Mouse (Mus musculus) erythroid progenitor cell, adult 5-6 weeks (primary cell): ENCODE results near the gene Rbpjl. TPM values are rescaled to one million over a fixed set of nuclear protein-coding genes. Genes with fewer than 3 reads are reported as not detected.

Source experiments
- ATAC-seq: replicated peaks from 2 replicates; pipeline ENCODE4 v1.8.0; 2016; ENCODE audit warnings: moderate number of reproducible peaks, mild to moderate bottlenecking, moderate TSS enrichment, inconsistent platforms; ENCODE audit not compliant: poor library complexity, low FRiP score, severe bottlenecking
- total RNA-seq, 2 experiments: library from RNA; stranded (forward) in 1 of 2; stranded (reverse) in 1 of 2; fragments of 150-400 nt in 1 of 2; fragments of 186-747, 209-891 nt in 1 of 2; gene quantifications; 2 replicates each; pipeline versions ENCODE4 v1.2.3 to v1.2.4; 2015 to 2017; ENCODE audit warnings: low replicate concordance in 2 of 2

Rbpjl gene
- total RNA-seq, 2 experiments from 2014 or later = not detected

DNA sequence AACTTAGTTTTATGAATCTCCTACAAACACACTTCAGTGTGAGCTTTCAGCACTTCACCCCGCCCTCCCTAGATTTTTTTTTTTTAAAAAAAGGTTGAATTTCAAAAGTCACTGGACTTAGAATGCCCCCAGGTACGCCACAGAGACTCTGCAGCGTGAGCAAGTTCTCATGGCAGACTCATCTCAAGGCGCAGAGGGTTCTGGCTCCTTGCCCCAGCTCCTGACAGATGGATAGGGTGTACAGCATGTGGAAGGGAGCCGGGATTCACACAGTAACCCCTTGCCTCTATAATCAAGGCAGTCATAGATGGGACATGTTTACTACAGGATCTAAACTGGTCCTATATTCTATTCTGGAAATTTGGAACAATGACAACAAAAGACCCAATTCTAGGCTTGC, 22.5 kb downstream of the Rbpjl start:
- no peak for ATAC-seq

DNA sequence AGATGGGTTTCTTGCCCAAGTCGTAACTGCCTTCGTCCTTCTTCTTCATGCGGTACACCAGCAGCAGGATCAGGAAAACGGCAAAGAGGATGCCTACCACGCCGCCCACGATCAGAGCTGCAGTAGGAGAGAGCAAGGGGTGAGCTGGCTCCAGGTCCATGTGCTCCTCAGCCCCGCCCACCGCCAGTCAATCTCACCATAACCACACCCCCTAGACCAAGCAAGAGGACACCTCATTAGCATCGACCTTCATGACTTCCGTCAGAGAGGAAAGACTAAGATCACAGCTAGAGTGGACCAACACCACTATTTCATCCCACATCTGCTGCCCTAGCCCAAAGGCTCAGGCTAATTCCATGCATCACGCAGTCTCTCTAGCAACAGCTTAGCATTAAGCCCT, 23.2 kb downstream of the Rbpjl start:
- ATAC-seq = no peak

DNA sequence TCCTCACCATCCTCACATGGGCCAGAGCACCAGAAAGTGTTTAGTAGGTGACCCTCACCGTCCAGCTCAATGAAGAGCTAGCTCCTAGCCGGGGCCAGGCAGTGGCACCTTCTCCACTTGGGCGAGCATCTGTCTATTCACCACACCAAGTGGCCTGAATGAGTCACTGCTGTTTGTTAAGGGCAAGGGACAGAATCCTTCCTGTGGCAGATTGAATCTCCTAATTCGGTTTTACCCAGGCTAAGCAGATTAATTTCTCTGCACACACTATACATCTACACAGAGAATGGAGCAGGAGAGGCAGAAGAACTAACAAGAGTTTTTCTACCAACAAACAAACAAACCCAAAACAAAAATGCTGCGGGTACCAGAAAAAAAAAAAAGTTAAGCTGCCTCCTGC, 24.0 kb downstream of the Rbpjl start:
- no peak for ATAC-seq

DNA sequence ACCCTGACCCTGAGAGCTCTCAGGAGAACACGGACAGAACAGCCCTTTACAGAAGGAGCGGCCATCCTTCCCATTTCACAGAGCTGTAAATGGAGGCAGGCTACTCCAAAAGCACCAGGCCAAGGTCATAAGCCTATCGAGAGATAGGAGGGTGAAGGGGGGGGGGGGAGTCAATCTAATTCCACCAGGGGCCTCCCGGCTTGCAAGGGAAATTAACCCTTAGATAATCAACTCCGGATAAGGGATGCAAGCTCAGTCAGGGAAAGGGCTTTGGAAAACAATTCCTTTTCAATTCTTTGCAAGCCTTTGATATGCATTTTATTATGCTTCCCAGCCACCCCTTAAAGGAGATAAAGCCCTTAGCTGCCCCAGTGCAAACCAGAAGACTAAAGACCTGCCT, 25.5 kb downstream of the Rbpjl start:
- ATAC-seq = no peak

GRCm38 (mm10) chr2:164429881-164430615, 27.1 kb downstream of the Rbpjl start:
- ATAC-seq = no peak

GRCm38 (mm10) chr2:164430697-164431096, 27.8 kb downstream of the Rbpjl start:
- no peak for ATAC-seq

DNA sequence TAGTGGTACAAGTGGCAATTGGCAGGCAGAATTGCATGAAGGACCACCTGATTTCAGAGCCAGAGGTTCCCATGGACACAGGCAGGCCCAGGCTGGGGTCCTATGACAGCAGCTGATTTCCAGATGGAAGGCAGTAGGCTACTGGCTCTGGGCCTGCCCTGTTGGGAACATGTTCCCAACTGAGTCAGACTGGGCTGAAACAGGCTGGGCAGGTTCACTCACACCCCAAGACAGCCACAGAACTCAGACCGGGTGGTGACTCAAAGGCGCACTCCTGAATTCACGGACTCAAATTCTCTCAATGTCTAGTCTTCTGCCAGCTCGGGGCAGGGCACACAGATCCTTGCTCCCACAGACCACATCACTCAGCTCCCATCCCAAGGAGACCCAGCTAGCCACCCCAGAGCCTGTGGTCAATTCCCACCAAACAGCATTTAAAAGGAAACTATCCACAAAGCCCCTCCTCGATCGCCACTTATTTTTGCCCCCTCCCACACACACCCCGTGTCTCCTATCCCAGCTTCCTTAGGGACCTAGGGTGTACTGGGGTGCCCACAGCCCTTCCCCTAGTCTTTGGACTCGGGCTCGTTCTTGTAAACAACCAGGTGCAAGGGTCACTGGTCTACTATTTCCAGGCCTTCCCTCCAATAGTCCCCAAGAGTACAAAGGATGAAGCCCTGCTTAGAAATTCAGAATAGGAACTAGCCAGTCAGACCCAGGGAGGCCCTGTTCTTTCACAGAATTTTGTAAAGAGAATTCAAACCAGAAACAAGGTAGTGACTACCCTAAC, 28.9 kb downstream of the Rbpjl start:
- ATAC-seq = no peak

GRCm38 (mm10) chr2:164432541-164433191, 29.7 kb downstream of the Rbpjl start:
- ATAC-seq = no peak

GRCm38 (mm10) chr2:164433278-164433895, 30.4 kb downstream of the Rbpjl start:
- no peak for ATAC-seq

DNA sequence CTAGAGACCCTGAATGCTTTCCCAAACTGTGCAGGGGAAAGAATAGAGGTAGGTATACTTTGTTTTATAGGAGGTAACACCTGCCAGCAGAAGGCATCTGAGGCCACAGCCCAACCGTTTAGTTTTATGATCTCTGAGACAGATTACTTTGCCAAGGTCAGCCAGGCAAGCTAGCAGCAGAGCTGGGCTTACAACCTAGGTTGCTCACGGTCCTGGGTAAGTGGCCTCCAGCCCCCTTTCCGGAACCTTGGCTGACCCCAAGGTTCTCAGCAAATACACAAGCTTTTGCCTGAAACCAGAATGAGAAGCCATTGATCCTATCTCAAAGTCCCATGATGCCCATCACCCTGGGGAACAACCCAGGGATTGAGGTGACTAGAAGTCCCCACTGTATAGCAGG, 31.7 kb downstream of the Rbpjl start:
- ATAC-seq = no peak

GRCm38 (mm10) chr2:164435216-164436090, 32.5 kb downstream of the Rbpjl start:
- no peak for ATAC-seq

GRCm38 (mm10) chr2:164436215-164436913, 33.4 kb downstream of the Rbpjl start:
- ATAC-seq = no peak

GRCm38 (mm10) chr2:164436961-164437360, 34.0 kb downstream of the Rbpjl start:
- ATAC-seq = no peak

DNA sequence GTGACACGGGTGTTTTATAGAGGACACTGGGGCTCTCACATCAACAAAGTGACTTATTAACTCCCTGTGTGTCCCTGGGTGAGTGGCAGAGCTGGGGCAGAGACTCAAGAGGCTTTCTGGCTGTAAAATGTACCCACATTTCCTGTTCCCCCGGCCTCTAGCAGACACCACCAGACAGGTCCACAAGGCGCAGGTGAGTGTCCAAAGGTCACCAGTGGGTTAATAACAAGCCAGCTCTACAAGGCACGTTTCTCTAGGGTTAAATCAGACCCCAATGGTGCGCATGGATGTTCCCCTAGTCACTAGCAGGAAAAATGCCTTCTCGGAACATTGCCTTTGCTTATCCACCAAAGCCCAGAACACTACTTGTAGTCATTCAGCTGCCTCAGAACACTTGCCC, 34.8 kb downstream of the Rbpjl start:
- ATAC-seq = no peak

DNA sequence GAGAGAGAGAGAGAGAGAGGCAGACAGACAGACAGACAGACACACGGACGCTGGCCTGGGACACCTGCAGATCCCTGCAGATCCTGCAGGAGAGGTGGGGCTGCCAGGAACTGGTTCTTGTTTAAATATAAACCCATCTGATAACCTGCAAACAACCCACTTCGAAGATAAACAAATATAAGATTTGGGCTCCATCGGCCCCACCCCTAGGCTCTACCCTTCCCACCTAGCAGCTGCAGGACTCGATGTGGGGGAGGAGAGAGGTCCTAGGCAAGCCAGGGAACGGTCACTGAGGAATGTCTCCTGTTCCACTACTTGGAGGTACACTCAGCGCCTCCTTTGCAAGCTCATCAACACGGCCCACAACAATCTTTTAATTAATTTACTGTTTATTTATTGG, 35.3 kb downstream of the Rbpjl start:
- no peak for ATAC-seq

DNA sequence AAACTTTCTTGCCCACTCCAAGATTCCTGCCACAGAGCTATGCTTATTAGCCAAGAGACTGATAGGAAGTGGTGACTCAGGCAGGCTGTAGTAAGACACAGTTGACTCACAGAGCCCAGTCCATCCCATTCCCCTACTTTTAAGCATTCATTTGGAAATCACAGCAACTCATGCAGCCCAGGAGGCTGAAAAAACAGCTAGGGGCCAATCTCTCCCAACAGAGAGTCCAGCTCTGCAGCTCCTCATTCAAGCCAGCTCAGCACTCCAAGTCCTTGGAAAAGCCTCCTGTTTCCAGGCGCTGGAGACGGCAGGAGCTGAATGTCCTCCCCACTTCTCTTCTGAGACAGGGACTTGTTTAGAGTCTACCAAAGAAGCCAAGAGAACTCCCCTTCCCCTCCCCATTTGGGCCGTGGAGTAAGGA, 36.1 kb downstream of the Rbpjl start:
- ATAC-seq = no peak

GRCm38 (mm10) chr2:164440314-164440713, 37.4 kb downstream of the Rbpjl start:
- ATAC-seq = no peak

- ATAC-seq = no peak
These were observed 38.2 kb downstream of the Rbpjl start for GRCm38 (mm10) chr2:164441155-164441554.

DNA sequence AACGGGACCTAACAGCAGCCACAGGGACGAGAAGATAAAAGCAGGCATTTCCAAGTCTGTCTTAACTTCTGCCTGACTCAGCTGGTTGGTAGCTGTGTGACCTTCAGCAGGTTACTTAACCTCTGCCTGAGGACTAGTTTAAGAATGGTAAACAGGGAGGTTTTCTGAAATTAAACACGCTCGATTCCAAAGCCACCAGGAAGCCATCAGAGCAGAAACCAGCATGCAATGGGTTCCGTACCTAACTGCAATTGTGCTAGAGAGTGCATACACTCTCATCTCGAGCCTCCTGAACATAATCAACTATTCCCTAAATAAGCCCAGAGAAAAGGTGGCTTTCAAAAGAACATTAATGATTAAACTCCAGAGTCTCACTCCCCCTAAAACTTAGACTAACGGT, 38.8 kb downstream of the Rbpjl start:
- no peak for ATAC-seq
